21 mouse cellular contexts compared by ENCODE assay signal in genomic region chr3:144663415-144664093, GRCm38 (mm10). TPM values are rescaled to one million over a fixed set of nuclear protein-coding genes. Genes with fewer than 3 reads are reported as not detected.
DNase-seq lines count a peak whose midpoint lies in the region; ATAC-seq and TF ChIP-seq lines count a peak whose summit lies in the region.
"Had no signal": no experiment of that assay in that cellular context is flagged by ENCODE, and none has a peak within 500 bp of the region (broad histone marks: within the 10 kb centered on the region; RNA-seq: fewer than 3 reads in every experiment).

No protein-coding gene starts in this region.

- 59% methylated on average over 7 of the region's 7 CpGs for WGBS in liver, embryonic 12.5 days (ENCODE audit: insufficient replicate concordance)
- WGBS in midbrain, embryonic 10.5 days: 95% methylated on average over 7 of the region's 7 CpGs

- peak overlapping the region; percentile 30; the same call in 1 of the 2 replicates for H3K4me3 ChIP-seq in G1E (ENCODE audit: low read depth, low read length)
- no peak overlapping the region for H3K4me3 ChIP-seq in liver, embryonic 12.5 days
- no peak overlapping the region for H3K4me3 ChIP-seq in midbrain, embryonic 10.5 days
- H3K4me3 ChIP-seq: embryonic facial prominence, embryonic 10.5 days; heart, embryonic 15.5 days; kidney, embryonic 15.5 days; limb, embryonic 13.5 days; megakaryocyte, embryonic 14.5 days; midbrain, embryonic 15.5 days; myocyte; neural tube, embryonic 13.5 days; stomach, embryonic 15.5 days had no signal

- peak; percentile 79 for ATAC-seq in G1E (ENCODE audit: extremely low read depth, insufficient number of reproducible peaks, low FRiP score, poor library complexity, severe bottlenecking)
- peak; percentile 69 for ATAC-seq in liver, embryonic 12.5 days
- peak; percentile 35 for ATAC-seq in megakaryocyte progenitor cell, adult 5-6 weeks (replicated peaks; ENCODE audit: poor library complexity)
- ATAC-seq: midbrain, embryonic 15.5 days had no signal

- H3K9ac ChIP-seq in liver, embryonic 12.5 days: peak overlapping the region; percentile 18; the same call in 1 of the 2 replicates
- H3K9ac ChIP-seq: heart, embryonic 15.5 days; hindbrain, embryonic 14.5 days; kidney, embryonic 15.5 days; limb, embryonic 13.5 days; lung, embryonic 14.5 days; midbrain, embryonic 15.5 days; neural tube, embryonic 13.5 days; stomach, embryonic 15.5 days had no signal

- DNase-seq in G1E (ENCODE audit: low spot score): peak; percentile 36
- DNase-seq in MEL-GATA-1-ER (ENCODE audit: extremely low read depth, low read depth): peak; percentile 36
- DNase-seq in cerebellum, adult 9-11 months: no peak
- no peak for DNase-seq in adrenal gland, adult 18-20 months (ENCODE audit: low spot score in 2 of 2)
- no peak for DNase-seq in midbrain, embryonic 10.5 days (ENCODE audit: low spot score)
- DNase-seq: cerebellum, adult 11-12 months; heart, postnatal 4 days; kidney, postnatal 36 days; lung, embryonic 14.5 days had no signal

- H3K27ac ChIP-seq in liver, embryonic 12.5 days: peak overlapping the region; percentile 78; the same call in 1 of the 2 replicates
- no peak overlapping the region for H3K27ac ChIP-seq in midbrain, embryonic 10.5 days (replicated peaks)
- H3K27ac ChIP-seq: embryonic facial prominence, embryonic 10.5 days; heart, embryonic 15.5 days; hindbrain, embryonic 14.5 days; kidney, embryonic 15.5 days; limb, embryonic 13.5 days; midbrain, embryonic 15.5 days; neural tube, embryonic 13.5 days; stomach, embryonic 15.5 days had no signal

- H3K36me3 ChIP-seq in G1E (replicated peaks): no peaks in the 10 kb centered on the region
- no peaks in the 10 kb centered on the region for H3K36me3 ChIP-seq in liver, embryonic 12.5 days
- H3K36me3 ChIP-seq in midbrain, embryonic 10.5 days: no peaks in the 10 kb centered on the region
- H3K36me3 ChIP-seq: embryonic facial prominence, embryonic 10.5 days; heart, embryonic 15.5 days; kidney, embryonic 15.5 days; limb, embryonic 13.5 days; midbrain, embryonic 15.5 days; neural tube, embryonic 13.5 days; stomach, embryonic 15.5 days had no signal

- TF ChIP-seq CTCF in G1E (IDR thresholded peaks at IDR 0.05; ENCODE audit: low read depth, low read length): no peak

- no peaks in the 10 kb centered on the region for H3K27me3 ChIP-seq in G1E (ENCODE audit: insufficient read depth, low read length)
- H3K27me3 ChIP-seq in liver, embryonic 12.5 days (replicated peaks): no peaks in the 10 kb centered on the region
- H3K27me3 ChIP-seq in midbrain, embryonic 10.5 days (ENCODE audit: low read depth, poor library complexity, severe bottlenecking): no peaks in the 10 kb centered on the region
- H3K27me3 ChIP-seq: heart, embryonic 15.5 days; limb, embryonic 13.5 days; midbrain, embryonic 15.5 days; neural tube, embryonic 13.5 days; stomach, embryonic 15.5 days had no signal

- peaks cover 12% of the 10 kb centered on the region for H3K9me3 ChIP-seq in G1E (replicated peaks)
- no peaks in the 10 kb centered on the region for H3K9me3 ChIP-seq in liver, embryonic 12.5 days (replicated peaks)
- H3K9me3 ChIP-seq in midbrain, embryonic 10.5 days (replicated peaks): no peaks in the 10 kb centered on the region
- H3K9me3 ChIP-seq: embryonic facial prominence, embryonic 10.5 days; heart, embryonic 15.5 days; kidney, embryonic 15.5 days; limb, embryonic 13.5 days; midbrain, embryonic 15.5 days; neural tube, embryonic 13.5 days; stomach, embryonic 15.5 days had no signal

- H3K4me2 ChIP-seq in liver, embryonic 12.5 days: peak overlapping the region; percentile 36; the same call in 1 of the 2 replicates
- H3K4me2 ChIP-seq: heart, embryonic 15.5 days; hindbrain, embryonic 14.5 days; limb, embryonic 13.5 days; lung, embryonic 14.5 days; midbrain, embryonic 15.5 days; neural tube, embryonic 13.5 days; stomach, embryonic 15.5 days had no signal

- H3K4me1 ChIP-seq in G1E (ENCODE audit: insufficient read depth, low read depth, low read length): peaks cover 68% of the 10 kb centered on the region
- H3K4me1 ChIP-seq in liver, embryonic 12.5 days: peaks cover 74% of the 10 kb centered on the region
- H3K4me1 ChIP-seq in midbrain, embryonic 10.5 days: peaks cover 8% of the 10 kb centered on the region
- H3K4me1 ChIP-seq: midbrain, embryonic 15.5 days had no signal

RNA-seq across cellular contexts. Expression of gene Sh3glb1, which starts 56.6 kb away (rescaled TPM):
- total RNA-seq in G1E (2014; fragmentation: Nextera tagmentation) (337 and 350 TPM in 2 replicates), G1E (2017) (73.7 and 79.8 TPM in 2 replicates)
- 42.4 and 51.0 TPM in 2 replicates for polyA plus RNA-seq in G1E (2012)
- polyA plus RNA-seq in liver, embryonic 12.5 days (2016; fragmentation: Nextera tagmentation; extraction: Ambion mirVana): 88.6 and 88.7 TPM in 2 replicates
- 54.3 and 70.0 TPM in 2 replicates for total RNA-seq in megakaryocyte progenitor cell, adult 5-6 weeks (2015)
- 25.5 and 30.3 TPM in 2 replicates for total RNA-seq in megakaryocyte progenitor cell, adult 5-6 weeks (2017)
- 100 to 1,000 TPM; 162 to 278 TPM for total RNA-seq in adrenal gland, adult 18-20 months (2021)
- 65.2 and 71.0 TPM in 2 replicates for polyA plus RNA-seq in midbrain, embryonic 10.5 days (2016; fragmentation: Nextera tagmentation; extraction: Ambion mirVana)

Comparison
In these comparisons a context has a peak if more than half of its experiments do, and no peak if none do; other contexts are left out.
1. DNase-seq: peak in G1E (single experiment) and MEL-GATA-1-ER (single experiment); none in cerebellum, adult 9-11 months (single experiment), adrenal gland, adult 18-20 months (0 of 2) and midbrain, embryonic 10.5 days (single experiment).
2. Peak in every context shown above with its lines, with median percentiles within 50 percentile points of each other: ATAC-seq.